Mouse (Mus musculus): ENCODE data around the gene Npr3.

- no peak for TF ChIP-seq POLR2A (IDR thresholded peaks at IDR 0.05; ENCODE audit: borderline replicate concordance, extremely low read depth, insufficient read depth, insufficient read length, poor library complexity, severe bottlenecking)
- no peak for TF ChIP-seq CTCF (IDR thresholded peaks at IDR 0.05; ENCODE audit: borderline replicate concordance, extremely low read depth, insufficient read depth, insufficient read length)
Observed at GRCm38 (mm10) chr15:11940855-11941254, 33.8 kb upstream of the Npr3 start.

Data from brain, embryonic 14.5 days (tissue).